Mouse (Mus musculus) spleen, postnatal 36 days (tissue): ENCODE results near the gene Sh3tc1.

Experiments used
- DNase-seq, 2 experiments: peaks; one replicate each; pipeline ENCODE4 v3.0.0; 2022; ENCODE audit warnings: low spot score in 2 of 2, mixed read lengths in 1 of 2

Gene Sh3tc1

GRCm38 (mm10) chr5:35722654-35723053 lies 17.1 kb downstream of the Sh3tc1 start:
- DNase-seq, result no peak

GRCm38 (mm10) chr5:35721933-35722332 lies 17.9 kb downstream of the Sh3tc1 start:
- no peak for DNase-seq

- no peak for DNase-seq
Observed at GRCm38 (mm10) chr5:35719880-35720279, 19.9 kb downstream of the Sh3tc1 start.

DNA sequence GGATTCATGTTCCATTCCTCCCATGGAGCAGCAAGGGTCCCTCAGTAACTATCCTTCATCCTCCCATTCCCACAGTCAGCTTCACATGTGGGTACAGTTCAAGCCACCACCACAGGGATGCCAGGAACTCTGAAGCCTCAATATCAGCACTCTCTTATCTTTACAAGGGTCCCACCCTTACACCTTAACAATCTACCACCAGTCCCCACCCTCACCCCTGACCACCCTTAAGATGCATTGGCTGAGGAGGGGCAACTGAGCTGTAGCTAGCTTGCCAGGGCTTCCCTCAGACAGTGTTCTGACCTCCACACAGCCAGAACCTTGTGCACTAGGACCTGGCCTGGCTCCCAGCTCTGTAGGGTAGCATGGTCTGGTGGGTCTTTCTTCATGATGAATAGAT lies 20.4 kb downstream of the Sh3tc1 start:
- no peak for DNase-seq

- no peak for DNase-seq
Observed at GRCm38 (mm10) chr5:35718817-35719216, 21.0 kb downstream of the Sh3tc1 start.

DNA sequence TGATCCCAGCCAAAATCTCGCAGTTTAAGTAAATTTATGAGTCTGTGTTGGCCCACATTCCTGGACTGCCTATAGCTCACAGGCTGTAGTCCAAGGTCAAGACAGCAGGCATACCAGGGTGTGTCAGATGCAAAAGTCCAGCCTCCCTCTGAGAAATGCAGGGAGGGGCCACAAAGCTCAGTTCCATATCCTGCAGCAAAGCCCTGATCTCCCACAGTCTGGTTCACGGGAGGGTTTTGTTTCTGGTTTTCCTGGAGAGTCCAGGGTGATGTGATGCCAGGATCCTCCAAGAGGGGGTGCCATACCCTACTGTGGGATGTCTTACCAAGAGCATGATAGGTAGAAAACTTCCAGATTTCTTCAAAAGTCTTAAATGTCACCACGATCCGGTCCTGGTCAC lies 21.8 kb downstream of the Sh3tc1 start:
- DNase-seq, result no peak

DNA sequence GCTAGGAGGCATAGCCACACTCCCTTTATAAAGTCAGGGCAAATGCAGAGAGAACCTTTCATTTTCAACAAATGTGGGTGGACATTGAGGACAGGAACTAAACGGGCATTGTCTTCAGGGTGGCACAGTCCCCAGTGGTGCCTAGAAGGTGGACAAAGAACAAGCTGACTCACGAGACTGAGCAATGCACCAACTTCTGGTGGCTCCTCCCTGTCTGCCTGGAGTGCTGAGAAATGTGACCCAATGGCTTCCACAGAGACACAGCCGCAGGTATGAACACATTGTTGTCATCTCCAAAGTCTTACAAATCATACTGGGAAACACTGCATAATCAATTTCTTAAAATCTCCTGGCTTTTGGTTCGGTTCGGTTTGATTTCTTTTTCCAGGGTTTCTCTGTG lies 22.3 kb downstream of the Sh3tc1 start:
- DNase-seq, result no peak

DNA sequence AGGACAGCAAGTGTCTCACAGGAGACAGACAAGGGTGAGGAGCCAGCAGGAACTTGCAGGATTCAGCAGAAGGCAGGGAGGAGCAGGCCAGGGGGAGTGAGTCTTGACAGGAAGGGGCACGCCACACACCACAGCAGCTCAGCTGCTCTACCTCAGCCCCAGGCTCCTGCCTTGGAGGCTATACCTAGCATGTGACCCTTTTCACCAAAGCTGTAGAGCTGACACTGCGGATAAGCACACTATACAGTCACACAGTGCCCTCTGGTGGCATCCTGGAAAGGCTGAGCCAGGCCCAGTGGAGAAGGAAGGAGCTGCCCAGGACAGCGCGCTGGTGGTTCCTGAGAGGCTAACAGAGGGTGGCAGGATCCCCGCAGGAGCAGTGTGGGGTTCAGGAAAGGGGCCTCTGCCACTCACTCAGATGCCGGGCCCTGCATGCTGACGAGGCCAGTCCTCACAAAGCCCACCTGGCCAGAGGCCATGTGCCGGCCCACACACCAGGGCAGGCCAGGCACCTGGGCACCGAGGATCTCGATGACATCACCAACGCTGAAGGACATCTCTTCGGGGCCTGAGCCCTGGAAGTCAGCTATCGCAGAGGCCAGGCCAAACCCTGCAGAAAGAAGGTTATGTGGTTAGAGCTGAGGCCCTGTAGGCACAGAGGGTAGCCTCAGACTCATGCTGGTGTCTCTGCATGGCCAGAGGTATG lies 26.0 kb downstream of the Sh3tc1 start:
- DNase-seq, result no peak

DNA sequence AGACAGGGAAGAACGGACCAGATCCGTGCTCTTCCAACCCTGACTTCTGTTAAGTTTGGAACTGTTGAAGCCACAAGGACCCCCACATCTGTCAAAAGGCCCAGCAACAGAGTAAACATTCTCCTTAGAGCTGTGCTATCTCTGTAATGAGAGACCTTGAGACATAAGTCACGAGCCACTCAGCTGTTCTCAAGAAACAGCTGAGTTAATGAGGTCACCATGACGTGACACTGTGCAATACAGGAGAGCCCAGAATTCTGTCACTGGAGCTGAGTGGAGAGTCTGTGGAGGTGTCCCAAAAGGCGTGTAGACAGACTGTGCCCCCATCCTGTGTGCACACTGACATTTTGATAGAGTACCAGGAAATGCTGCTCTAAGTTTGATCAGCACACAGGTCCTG lies 27.3 kb downstream of the Sh3tc1 start:
- no peak for DNase-seq

DNA sequence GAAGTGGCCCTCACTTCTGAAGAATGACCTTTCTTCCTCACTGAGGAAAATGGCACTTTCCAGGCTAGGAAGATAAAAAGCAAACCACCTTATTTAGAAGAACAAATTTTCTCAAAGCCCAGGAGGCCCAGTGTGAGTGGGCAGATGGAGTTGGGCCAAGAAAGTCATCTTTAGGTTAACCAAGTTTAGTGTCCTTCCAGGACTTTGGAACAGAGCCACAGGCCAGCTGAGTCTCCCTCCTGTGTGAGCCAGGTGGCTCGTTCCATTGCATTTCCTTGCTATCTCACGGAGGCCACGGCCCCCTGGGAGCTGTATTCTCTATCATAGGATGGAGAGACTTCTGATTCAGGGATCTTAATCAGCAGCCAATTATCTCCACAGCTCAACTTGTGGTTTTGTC lies 28.9 kb downstream of the Sh3tc1 start:
- DNase-seq, result no peak

DNA sequence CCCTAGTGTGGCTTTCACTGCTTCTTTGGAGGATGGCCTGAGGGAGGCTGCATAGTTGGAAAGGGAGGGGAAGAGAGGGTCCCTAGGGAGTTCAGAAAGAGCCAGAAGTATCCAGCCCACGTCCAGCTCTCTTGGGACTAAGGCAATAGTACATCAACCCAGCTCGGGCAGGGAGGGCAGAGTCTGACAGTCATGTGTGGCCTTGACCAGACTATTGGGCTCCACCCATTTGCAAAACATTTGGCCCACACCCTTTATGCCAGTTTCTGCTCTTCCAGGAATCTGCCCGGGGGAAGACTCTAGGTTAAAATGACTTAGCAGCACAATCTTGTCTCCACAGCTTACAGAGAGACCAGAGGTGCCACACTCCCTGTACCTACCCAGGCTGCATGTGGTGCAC lies 29.3 kb downstream of the Sh3tc1 start:
- DNase-seq, result no peak

DNA sequence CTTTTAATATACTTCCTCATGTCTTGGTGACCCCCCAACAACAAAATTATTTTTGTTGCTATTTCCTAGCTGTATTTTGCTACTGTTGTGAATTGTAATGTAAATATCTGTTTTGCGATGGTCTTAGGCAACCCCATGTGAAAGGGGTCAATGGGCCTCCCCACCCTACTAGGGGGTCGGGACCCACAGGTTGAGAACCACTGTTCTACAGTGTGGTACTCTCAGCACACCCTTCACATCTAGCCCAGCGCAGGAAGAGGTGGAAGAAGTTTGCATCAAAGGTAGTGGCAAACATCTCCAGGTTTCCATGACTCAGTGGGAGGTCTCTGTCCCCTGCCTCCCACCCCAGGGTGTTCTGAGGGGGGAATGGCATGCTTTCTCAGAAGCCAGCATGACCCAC lies 34.4 kb downstream of the Sh3tc1 start:
- DNase-seq, result no peak

DNA sequence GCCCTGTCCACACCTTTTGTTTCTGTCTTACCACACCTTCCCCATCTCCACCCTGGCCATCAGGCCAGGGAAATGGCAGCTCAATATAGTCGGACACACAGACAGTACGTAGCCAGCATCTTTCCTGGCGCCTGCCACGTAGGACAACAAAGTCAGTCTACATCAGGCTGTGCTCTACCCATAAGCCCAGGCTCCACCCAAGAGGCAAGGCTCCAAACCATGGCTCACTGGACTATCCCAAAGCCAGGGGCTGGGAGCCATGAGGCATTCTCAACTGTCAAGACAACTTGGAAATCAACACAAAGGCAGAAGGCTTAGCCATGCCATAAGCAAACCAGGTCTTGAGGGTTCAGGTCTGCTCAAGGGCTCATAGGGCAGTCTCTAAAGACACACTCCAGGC lies 36.0 kb downstream of the Sh3tc1 start:
- DNase-seq, result no peak

GRCm38 (mm10) chr5:35703183-35703582 lies 36.6 kb downstream of the Sh3tc1 start:
- no peak for DNase-seq

- no peak for DNase-seq
Observed at GRCm38 (mm10) chr5:35702582-35703140, 37.1 kb downstream of the Sh3tc1 start.

GRCm38 (mm10) chr5:35701042-35701441 lies 38.7 kb downstream of the Sh3tc1 start:
- DNase-seq, result peak; percentile 21 to 24

DNA sequence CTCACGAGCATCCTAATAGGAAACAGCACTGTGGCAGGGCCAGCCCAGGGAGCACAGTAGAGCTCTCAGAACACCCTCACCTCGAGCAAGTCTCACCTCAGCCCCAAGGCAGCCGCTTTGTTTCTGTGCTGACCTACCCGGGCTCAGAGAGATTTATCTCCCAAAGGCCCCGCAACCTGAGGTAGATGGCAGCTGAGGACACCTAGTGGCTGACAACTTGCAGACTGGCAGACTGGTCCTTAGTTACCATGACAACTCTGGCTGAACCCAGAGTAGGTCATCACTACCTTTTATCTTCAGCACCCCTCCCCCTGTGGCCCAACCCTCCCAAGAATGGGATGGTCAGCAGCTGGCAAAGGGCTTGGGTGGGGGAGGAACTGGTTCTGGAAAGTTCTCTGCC lies 44.0 kb downstream of the Sh3tc1 start:
- DNase-seq, result no peak

DNA sequence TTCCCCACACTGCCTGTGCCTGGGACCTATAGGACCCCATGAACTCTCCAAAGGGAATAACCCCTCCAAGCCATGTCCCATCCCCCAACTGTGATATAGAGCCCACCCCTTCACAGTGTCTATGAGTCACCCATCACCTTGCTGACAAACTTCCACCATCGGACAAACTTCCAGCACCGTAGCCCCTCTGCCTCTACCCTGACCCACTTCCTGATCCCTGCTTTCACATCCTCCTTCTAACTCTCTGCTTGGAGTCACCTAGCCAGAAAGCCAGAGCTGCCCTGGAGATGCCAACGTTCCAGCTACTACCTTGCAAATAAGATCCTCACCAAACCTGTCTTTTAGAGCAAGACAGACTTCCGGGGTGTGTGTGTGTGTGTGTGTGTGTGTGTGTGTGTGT lies 46.1 kb downstream of the Sh3tc1 start:
- no peak for DNase-seq

DNA sequence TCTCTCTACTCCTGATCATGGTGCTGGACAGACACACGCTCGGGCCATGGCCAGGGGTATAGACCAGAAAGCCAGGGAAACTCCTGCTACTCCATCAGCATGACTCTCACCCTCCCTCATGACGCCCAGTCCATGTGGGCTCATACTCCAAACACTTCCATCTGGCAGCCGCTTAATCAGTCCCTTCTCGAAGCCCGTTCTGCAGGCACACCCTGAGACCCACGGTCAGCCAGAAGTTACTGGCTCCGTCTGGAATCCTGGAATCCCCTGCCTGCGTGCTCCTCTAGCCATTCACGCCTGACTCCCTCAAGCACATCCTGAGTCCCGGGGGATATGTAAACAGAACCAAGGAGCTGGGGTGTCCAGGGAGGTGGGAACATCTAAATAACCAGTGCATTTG lies 48.5 kb downstream of the Sh3tc1 start:
- DNase-seq, result no peak

GRCm38 (mm10) chr5:35690485-35691165 lies 49.2 kb downstream of the Sh3tc1 start:
- no peak for DNase-seq

GRCm38 (mm10) chr5:35689374-35689773 lies 50.4 kb downstream of the Sh3tc1 start:
- no peak for DNase-seq

DNA sequence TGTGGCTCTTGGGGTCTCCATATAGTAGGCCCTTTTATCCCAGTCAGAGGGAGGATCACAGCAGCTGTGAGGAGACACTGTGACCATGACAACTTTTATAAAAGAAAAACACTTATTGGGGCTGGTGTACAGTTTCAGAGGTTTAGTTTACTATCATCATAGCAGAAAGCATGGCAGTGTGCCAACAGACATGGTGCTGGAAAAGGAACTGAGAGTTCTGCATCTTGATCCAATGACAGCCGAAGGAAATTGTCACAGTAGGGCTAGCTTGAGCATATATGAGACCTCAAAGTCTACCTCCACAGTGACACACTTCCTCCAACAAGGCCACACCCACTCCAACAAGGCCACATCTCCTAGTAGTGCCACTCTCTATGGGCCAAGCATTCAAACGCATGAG lies 50.9 kb downstream of the Sh3tc1 start:
- DNase-seq, result peak in 1 of 2 experiments; percentile 21

DNA sequence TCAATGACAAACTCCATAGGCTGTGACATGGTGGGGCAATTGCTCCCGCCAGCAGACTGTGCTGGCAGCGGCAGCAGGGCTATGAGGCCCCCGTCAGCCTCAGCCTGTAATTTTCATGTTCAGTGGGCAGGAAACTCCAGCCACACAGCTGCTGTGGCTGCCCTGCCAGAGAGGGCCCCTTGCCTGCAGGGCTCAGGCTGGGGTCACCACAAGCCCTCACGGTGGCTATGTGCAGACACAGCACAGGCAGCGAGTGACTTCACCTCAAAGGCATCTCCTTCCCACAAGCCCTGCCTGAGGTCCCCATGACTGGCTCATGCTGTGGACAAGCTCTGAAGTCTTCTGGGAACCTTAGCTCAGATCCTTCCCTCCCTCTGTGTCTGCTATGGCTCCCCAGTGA lies 52.7 kb downstream of the Sh3tc1 start:
- DNase-seq, result no peak
